Mouse (Mus musculus) lung, postnatal 10 days (tissue): ENCODE data around the gene Srp72.

Source experiments
- DNase-seq: peaks from one replicate; pipeline ENCODE4 v3.0.0; 2021

Srp72 gene

GRCm38 (mm10) chr5:76974554-76975285 lies at the start of gene Srp72:
Gene Srp72, plus strand, starts transcription at chr5:76974683.
- DNase-seq: peak; percentile 91

GRCm38 (mm10) chr5:76928124-76928832 lies 46.2 kb upstream of the Srp72 start:
- DNase-seq: peak; percentile 74

- DNase-seq: peak; percentile 57
Measured at GRCm38 (mm10) chr5:76929180-76929877, 45.2 kb upstream of the Srp72 start.

GRCm38 (mm10) chr5:76939717-76940116 lies 34.8 kb upstream of the Srp72 start:
- no peak for DNase-seq

- no peak for DNase-seq
Measured at GRCm38 (mm10) chr5:76941975-76942374, 32.5 kb upstream of the Srp72 start.

- DNase-seq: no peak
Measured at GRCm38 (mm10) chr5:76942505-76942904, 32.0 kb upstream of the Srp72 start.

GRCm38 (mm10) chr5:76944965-76945677 lies 29.4 kb upstream of the Srp72 start:
- no peak for DNase-seq

- DNase-seq: no peak
Measured at GRCm38 (mm10) chr5:76945678-76946033, 28.8 kb upstream of the Srp72 start.

GRCm38 (mm10) chr5:76947142-76947541 lies 27.3 kb upstream of the Srp72 start:
- no peak for DNase-seq

GRCm38 (mm10) chr5:76947758-76948157 lies 26.7 kb upstream of the Srp72 start:
- DNase-seq: no peak

GRCm38 (mm10) chr5:76950343-76951105 lies 24.0 kb upstream of the Srp72 start:
- peak; percentile 60 for DNase-seq

- peak; percentile 100 for DNase-seq
Measured at GRCm38 (mm10) chr5:76951106-76952027, 23.1 kb upstream of the Srp72 start, which contains the start of the genes Paics and Ppat. Gene Paics, plus strand, starts transcription at chr5:76951307. Gene Ppat, minus strand, starts transcription at chr5:76951578.

GRCm38 (mm10) chr5:76952112-76953040 lies 22.1 kb upstream of the Srp72 start:
- DNase-seq: peak; percentile 17

- no peak for DNase-seq
Measured at GRCm38 (mm10) chr5:76953794-76954193, 20.7 kb upstream of the Srp72 start.

- DNase-seq: no peak
Measured at GRCm38 (mm10) chr5:76954271-76954900, 20.1 kb upstream of the Srp72 start.

GRCm38 (mm10) chr5:76955474-76955873 lies 19.0 kb upstream of the Srp72 start:
- DNase-seq: no peak

- DNase-seq: no peak
Measured at GRCm38 (mm10) chr5:76957954-76958353, 16.5 kb upstream of the Srp72 start.

GRCm38 (mm10) chr5:76959587-76959986 lies 14.9 kb upstream of the Srp72 start:
- DNase-seq: no peak

GRCm38 (mm10) chr5:76962545-76962944 lies 11.9 kb upstream of the Srp72 start:
- no peak for DNase-seq
